ENCODE assay signal across 16 mouse cellular contexts in genomic region chr1:171050774-171051173, GRCm38 (mm10). TPM values are rescaled to one million over a fixed set of nuclear protein-coding genes. Genes with fewer than 3 reads are reported as not detected.
"Had no signal": no experiment of that assay in that cellular context is flagged by ENCODE, and none has a peak within 500 bp of the region (broad histone marks: within the 10 kb centered on the region; RNA-seq: fewer than 3 reads in every experiment).

No protein-coding gene starts in this region.

- H3K4me1 ChIP-seq: limb, embryonic 15.5 days; liver, embryonic 12.5 days; lung, embryonic 15.5 days; neural tube, embryonic 13.5 days had no signal

- H3K27ac ChIP-seq: left cerebral cortex, adult 2 months; limb, embryonic 15.5 days; liver, embryonic 12.5 days; lung, embryonic 15.5 days; neural tube, embryonic 13.5 days had no signal

- H3K9me3 ChIP-seq: limb, embryonic 15.5 days; liver, embryonic 12.5 days; lung, embryonic 15.5 days; neural tube, embryonic 13.5 days had no signal

- ATAC-seq: intestine, postnatal 0 days; liver, embryonic 12.5 days; midbrain, embryonic 16.5 days had no signal

- H3K36me3 ChIP-seq: limb, embryonic 15.5 days; liver, embryonic 12.5 days; lung, embryonic 15.5 days; neural tube, embryonic 13.5 days had no signal

- H3K27me3 ChIP-seq: limb, embryonic 15.5 days; liver, embryonic 12.5 days; lung, embryonic 15.5 days; neural tube, embryonic 13.5 days had no signal

- H3K4me3 ChIP-seq: left cerebral cortex, adult 2 months; limb, embryonic 15.5 days; liver, embryonic 12.5 days; lung, embryonic 15.5 days; neural tube, embryonic 13.5 days had no signal

- H3K4me2 ChIP-seq: limb, embryonic 15.5 days; liver, embryonic 12.5 days; lung, embryonic 15.5 days; midbrain, embryonic 11.5 days; neural tube, embryonic 13.5 days had no signal

- H3K9ac ChIP-seq: limb, embryonic 15.5 days; liver, embryonic 12.5 days; lung, embryonic 15.5 days; neural tube, embryonic 13.5 days had no signal

- DNase-seq: kidney, adult 8-10 months; kidney, postnatal 25 days; lung, postnatal 14 days; right cerebral cortex, adult 18-20 months; right cerebral cortex, postnatal 25 days; thymus, adult 18-20 months; thymus, postnatal 36 days had no signal

RNA-seq across cellular contexts. Expression of gene Fcgr4, which starts 32.1 kb away (rescaled TPM):
- total RNA-seq: left cerebral cortex, postnatal 14 days had no signal
- polyA plus RNA-seq: neural tube, embryonic 13.5 days had no signal
